In genomic region chr15:89090662-89091061, GRCm38 (mm10) we compare ENCODE assay signal across 13 mouse cellular contexts. TPM values are rescaled to one million over a fixed set of nuclear protein-coding genes. Genes with fewer than 3 reads are reported as not detected.
A peak's percentile ranks its signal among the peaks of the same experiment; 100 is the strongest.
DNase-seq lines count a peak whose midpoint lies in the region; ATAC-seq and TF ChIP-seq lines count a peak whose summit lies in the region.
"Had no signal": no experiment of that assay in that cellular context is flagged by ENCODE, and none has a peak within 500 bp of the region (broad histone marks: within the 10 kb centered on the region; RNA-seq: fewer than 3 reads in every experiment).

No protein-coding gene starts in this region.

- H3K4me3 ChIP-seq in heart, embryonic 15.5 days: no peak overlapping the region
- H3K4me3 ChIP-seq in heart, embryonic 10.5 days: no peak overlapping the region
- H3K4me3 ChIP-seq in neural tube, embryonic 12.5 days: no peak overlapping the region
- no peak overlapping the region for H3K4me3 ChIP-seq in forebrain, postnatal 0 days (ENCODE audit: low read depth, low read length)
- no peak overlapping the region for H3K4me3 ChIP-seq in neural tube, embryonic 14.5 days (ENCODE audit: low read depth, low read length)
- no peak overlapping the region for H3K4me3 ChIP-seq in kidney, embryonic 14.5 days (ENCODE audit: low read length)

- TF ChIP-seq CTCF in forebrain, postnatal 0 days (IDR thresholded peaks at IDR 0.05; ENCODE audit: low read depth): no peak

- no peaks in the 10 kb centered on the region for H3K27me3 ChIP-seq in heart, embryonic 15.5 days
- no peaks in the 10 kb centered on the region for H3K27me3 ChIP-seq in heart, embryonic 10.5 days (ENCODE audit: insufficient read depth, poor library complexity, severe bottlenecking)
- no peaks in the 10 kb centered on the region for H3K27me3 ChIP-seq in neural tube, embryonic 12.5 days (replicated peaks)
- no peaks in the 10 kb centered on the region for H3K27me3 ChIP-seq in forebrain, postnatal 0 days (ENCODE audit: insufficient read depth, low read length)
- peaks cover 3% of the 10 kb centered on the region; the same call in 1 of the 2 replicates for H3K27me3 ChIP-seq in neural tube, embryonic 14.5 days (ENCODE audit: control insufficient read depth, insufficient read depth, low read length)
- H3K27me3 ChIP-seq in kidney, embryonic 14.5 days (ENCODE audit: control insufficient read depth, insufficient read depth, low read length): no peaks in the 10 kb centered on the region
- H3K27me3 ChIP-seq: Patski had no signal

- H3K9ac ChIP-seq in heart, embryonic 15.5 days: no peak overlapping the region
- no peak overlapping the region for H3K9ac ChIP-seq in neural tube, embryonic 12.5 days
- H3K9ac ChIP-seq in forebrain, postnatal 0 days: no peak overlapping the region
- no peak overlapping the region for H3K9ac ChIP-seq in neural tube, embryonic 14.5 days (replicated peaks; ENCODE audit: low read depth, low read length)
- no peak overlapping the region for H3K9ac ChIP-seq in kidney, embryonic 14.5 days (ENCODE audit: low read depth, low read length)

- peaks cover 19% of the 10 kb centered on the region for H3K4me1 ChIP-seq in heart, embryonic 15.5 days (replicated peaks)
- H3K4me1 ChIP-seq in heart, embryonic 10.5 days: peaks cover 21% of the 10 kb centered on the region
- H3K4me1 ChIP-seq in neural tube, embryonic 12.5 days: peaks cover 22% of the 10 kb centered on the region
- peaks cover 8% of the 10 kb centered on the region; the same call in 1 of the 2 replicates for H3K4me1 ChIP-seq in forebrain, postnatal 0 days (ENCODE audit: insufficient read depth)
- H3K4me1 ChIP-seq in neural tube, embryonic 14.5 days (ENCODE audit: control insufficient read depth, insufficient read depth, low read length): peaks cover 16% of the 10 kb centered on the region
- peaks cover 9% of the 10 kb centered on the region; the same call in 1 of the 2 replicates for H3K4me1 ChIP-seq in kidney, embryonic 14.5 days (ENCODE audit: control insufficient read depth, insufficient read depth, low read length)

- DNase-seq in heart, embryonic 10.5 days (ENCODE audit: low spot score): no peak
- no peak for DNase-seq in neural tube, embryonic 10.5 days (ENCODE audit: extremely low spot score, low spot score)
- DNase-seq in forebrain, postnatal 0 days: no peak
- DNase-seq in testis, postnatal 14 days (ENCODE audit: low spot score): no peak
- DNase-seq: adrenal gland, postnatal 25 days; cerebellum, adult 18-20 months; lung, postnatal 36 days had no signal

- H3K27ac ChIP-seq in heart, embryonic 15.5 days: no peak overlapping the region
- no peak overlapping the region for H3K27ac ChIP-seq in heart, embryonic 10.5 days
- no peak overlapping the region for H3K27ac ChIP-seq in neural tube, embryonic 12.5 days
- H3K27ac ChIP-seq in forebrain, postnatal 0 days (ENCODE audit: low read depth, low read length): no peak overlapping the region
- H3K27ac ChIP-seq in neural tube, embryonic 14.5 days (ENCODE audit: low read depth, low read length): no peak overlapping the region
- H3K27ac ChIP-seq in kidney, embryonic 14.5 days (ENCODE audit: low read depth, low read length): no peak overlapping the region

- 94% methylated on average over 4 of the region's 4 CpGs for WGBS in heart, embryonic 15.5 days
- 89% methylated on average over 4 of the region's 4 CpGs for WGBS in heart, embryonic 10.5 days
- 78% methylated on average over 4 of the region's 4 CpGs for WGBS in neural tube, embryonic 12.5 days
- 85% methylated on average over 4 of the region's 4 CpGs for WGBS in forebrain, postnatal 0 days
- whole genome bisulfite sequencing in neural tube, embryonic 14.5 days: 79% methylated on average over 4 of the region's 4 CpGs
- 87% methylated on average over 4 of the region's 4 CpGs for WGBS in kidney, embryonic 14.5 days

- ATAC-seq in heart, embryonic 15.5 days (replicated peaks; ENCODE audit: insufficient number of reproducible peaks, insufficient read depth, low FRiP score, low read depth): no peak
- ATAC-seq in neural tube, embryonic 12.5 days (ENCODE audit: low FRiP score, low read depth): no peak
- no peak for ATAC-seq in forebrain, postnatal 0 days
- ATAC-seq in neural tube, embryonic 14.5 days (ENCODE audit: low read depth): no peak
- ATAC-seq in kidney, embryonic 14.5 days (ENCODE audit: low FRiP score, low TSS enrichment): no peak
- ATAC-seq: intestine, embryonic 16.5 days; Patski had no signal

- peak overlapping the region; percentile 95; the same call in 1 of the 2 replicates for H3K4me2 ChIP-seq in heart, embryonic 15.5 days
- peak overlapping the region; percentile 99; the same call in 1 of the 2 replicates for H3K4me2 ChIP-seq in neural tube, embryonic 12.5 days (replicated peaks)
- peak overlapping the region; percentile 94; the same call in 1 of the 2 replicates for H3K4me2 ChIP-seq in forebrain, postnatal 0 days (ENCODE audit: low read depth)
- H3K4me2 ChIP-seq in neural tube, embryonic 14.5 days (ENCODE audit: low read depth, low read length): 0 out of 2 replicates have a peak overlapping the region, but pooled peaks have one; percentile 96
- no peak overlapping the region for H3K4me2 ChIP-seq in kidney, embryonic 14.5 days (replicated peaks; ENCODE audit: low read depth, low read length)

- H3K36me3 ChIP-seq in heart, embryonic 15.5 days: peaks cover 43% of the 10 kb centered on the region
- H3K36me3 ChIP-seq in heart, embryonic 10.5 days: peaks cover 54% of the 10 kb centered on the region
- peaks cover 57% of the 10 kb centered on the region for H3K36me3 ChIP-seq in neural tube, embryonic 12.5 days
- peaks cover 36% of the 10 kb centered on the region for H3K36me3 ChIP-seq in forebrain, postnatal 0 days (ENCODE audit: insufficient read depth)
- peaks cover 48% of the 10 kb centered on the region for H3K36me3 ChIP-seq in neural tube, embryonic 14.5 days (ENCODE audit: control insufficient read depth, insufficient read depth, low read length)
- peaks cover 46% of the 10 kb centered on the region for H3K36me3 ChIP-seq in kidney, embryonic 14.5 days (ENCODE audit: control insufficient read depth, insufficient read depth, low read length)

- H3K9me3 ChIP-seq in heart, embryonic 15.5 days (replicated peaks): no peaks in the 10 kb centered on the region
- H3K9me3 ChIP-seq in heart, embryonic 10.5 days: no peaks in the 10 kb centered on the region
- no peaks in the 10 kb centered on the region for H3K9me3 ChIP-seq in neural tube, embryonic 12.5 days
- H3K9me3 ChIP-seq in forebrain, postnatal 0 days (ENCODE audit: low read length): no peaks in the 10 kb centered on the region
- no peaks in the 10 kb centered on the region for H3K9me3 ChIP-seq in neural tube, embryonic 14.5 days (ENCODE audit: control insufficient read depth, low read length)
- no peaks in the 10 kb centered on the region for H3K9me3 ChIP-seq in kidney, embryonic 14.5 days (ENCODE audit: control insufficient read depth, low read length)

RNA-seq across cellular contexts. Expression of gene Selenoo, which starts 1.8 kb away (rescaled TPM):
- 10.1 and 14.1 TPM in 2 replicates for polyA plus RNA-seq in heart, embryonic 15.5 days (2015; fragmentation: Nextera tagmentation; extraction: Ambion mirVana)
- 9.5 and 11.8 TPM in 2 replicates for polyA plus RNA-seq in heart, embryonic 10.5 days (2016; fragmentation: Nextera tagmentation; extraction: Ambion mirVana)
- 23.2 and 27.2 TPM in 2 replicates for polyA plus RNA-seq in neural tube, embryonic 12.5 days (2016; fragmentation: Nextera tagmentation; extraction: Ambion mirVana)
- total RNA-seq in forebrain, postnatal 0 days (2014; rRNA removed): 45.9 and 47.9 TPM in 2 replicates
- polyA plus RNA-seq in forebrain, postnatal 0 days (2015; fragmentation: Nextera tagmentation; extraction: Ambion mirVana): 19.6 and 20.7 TPM in 2 replicates
- 21.4 and 23.9 TPM in 2 replicates for polyA plus RNA-seq in neural tube, embryonic 14.5 days (2014; fragmentation: Nextera tagmentation; extraction: Ambion mirVana)
- 18.8 and 21.4 TPM in 2 replicates for polyA plus RNA-seq in kidney, embryonic 14.5 days (2014; fragmentation: Nextera tagmentation; extraction: Ambion mirVana)

RNA-seq across cellular contexts. Expression of gene Trabd, which starts 15.7 kb away (rescaled TPM):
- 40.8 and 56.4 TPM in 2 replicates for polyA plus RNA-seq in heart, embryonic 15.5 days (2015; fragmentation: Nextera tagmentation; extraction: Ambion mirVana)
- 63.0 and 67.6 TPM in 2 replicates for polyA plus RNA-seq in heart, embryonic 10.5 days (2016; fragmentation: Nextera tagmentation; extraction: Ambion mirVana)
- 49.6 and 51.2 TPM in 2 replicates for polyA plus RNA-seq in neural tube, embryonic 12.5 days (2016; fragmentation: Nextera tagmentation; extraction: Ambion mirVana)
- 33.5 and 35.0 TPM in 2 replicates for total RNA-seq in forebrain, postnatal 0 days (2014; rRNA removed)
- polyA plus RNA-seq in forebrain, postnatal 0 days (2015; fragmentation: Nextera tagmentation; extraction: Ambion mirVana): 17.1 and 21.9 TPM in 2 replicates
- 36.4 and 38.5 TPM in 2 replicates for polyA plus RNA-seq in neural tube, embryonic 14.5 days (2014; fragmentation: Nextera tagmentation; extraction: Ambion mirVana)
- 37.9 and 49.3 TPM in 2 replicates for polyA plus RNA-seq in kidney, embryonic 14.5 days (2014; fragmentation: Nextera tagmentation; extraction: Ambion mirVana)

RNA-seq across cellular contexts. Expression of gene Panx2, which starts 31.1 kb away (rescaled TPM):
- polyA plus RNA-seq in heart, embryonic 15.5 days (2015; fragmentation: Nextera tagmentation; extraction: Ambion mirVana): 1.5 and 1.7 TPM in 2 replicates
- polyA plus RNA-seq in heart, embryonic 10.5 days (2016; fragmentation: Nextera tagmentation; extraction: Ambion mirVana): 1.8 and 1.9 TPM in 2 replicates
- polyA plus RNA-seq in neural tube, embryonic 12.5 days (2016; fragmentation: Nextera tagmentation; extraction: Ambion mirVana): 1.5 and 2.0 TPM in 2 replicates
- 8.1 and 10.7 TPM in 2 replicates for total RNA-seq in forebrain, postnatal 0 days (2014; rRNA removed)
- polyA plus RNA-seq in forebrain, postnatal 0 days (2015; fragmentation: Nextera tagmentation; extraction: Ambion mirVana): 4.1 and 6.3 TPM in 2 replicates
- 6.4 and 8.0 TPM in 2 replicates for polyA plus RNA-seq in neural tube, embryonic 14.5 days (2014; fragmentation: Nextera tagmentation; extraction: Ambion mirVana)
- 0.06 and 0.77 TPM in 2 replicates for polyA plus RNA-seq in kidney, embryonic 14.5 days (2014; fragmentation: Nextera tagmentation; extraction: Ambion mirVana)

RNA-seq across cellular contexts. Expression of gene Tubgcp6, which starts 32.2 kb away (rescaled TPM):
- polyA plus RNA-seq in heart, embryonic 15.5 days (2015; fragmentation: Nextera tagmentation; extraction: Ambion mirVana): 7.9 and 10.6 TPM in 2 replicates
- polyA plus RNA-seq in heart, embryonic 10.5 days (2016; fragmentation: Nextera tagmentation; extraction: Ambion mirVana): 15.4 and 17.1 TPM in 2 replicates
- 18.7 and 20.6 TPM in 2 replicates for polyA plus RNA-seq in neural tube, embryonic 12.5 days (2016; fragmentation: Nextera tagmentation; extraction: Ambion mirVana)
- 24.6 and 42.4 TPM in 2 replicates for total RNA-seq in forebrain, postnatal 0 days (2014; rRNA removed)
- 7.4 and 8.8 TPM in 2 replicates for polyA plus RNA-seq in forebrain, postnatal 0 days (2015; fragmentation: Nextera tagmentation; extraction: Ambion mirVana)
- 18.3 and 21.4 TPM in 2 replicates for polyA plus RNA-seq in neural tube, embryonic 14.5 days (2014; fragmentation: Nextera tagmentation; extraction: Ambion mirVana)
- polyA plus RNA-seq in kidney, embryonic 14.5 days (2014; fragmentation: Nextera tagmentation; extraction: Ambion mirVana): 10.9 and 21.0 TPM in 2 replicates

RNA-seq across cellular contexts. Expression of gene Hdac10, which starts 37.8 kb away (rescaled TPM):
- polyA plus RNA-seq in heart, embryonic 15.5 days (2015; fragmentation: Nextera tagmentation; extraction: Ambion mirVana): 14.8 and 18.2 TPM in 2 replicates
- polyA plus RNA-seq in heart, embryonic 10.5 days (2016; fragmentation: Nextera tagmentation; extraction: Ambion mirVana): 18.5 and 19.0 TPM in 2 replicates
- 23.6 and 25.1 TPM in 2 replicates for polyA plus RNA-seq in neural tube, embryonic 12.5 days (2016; fragmentation: Nextera tagmentation; extraction: Ambion mirVana)
- total RNA-seq in forebrain, postnatal 0 days (2014; rRNA removed): 33.1 and 44.3 TPM in 2 replicates
- polyA plus RNA-seq in forebrain, postnatal 0 days (2015; fragmentation: Nextera tagmentation; extraction: Ambion mirVana): 27.9 and 30.1 TPM in 2 replicates
- polyA plus RNA-seq in neural tube, embryonic 14.5 days (2014; fragmentation: Nextera tagmentation; extraction: Ambion mirVana): 22.1 and 24.9 TPM in 2 replicates
- 9.2 and 12.9 TPM in 2 replicates for polyA plus RNA-seq in kidney, embryonic 14.5 days (2014; fragmentation: Nextera tagmentation; extraction: Ambion mirVana)
